Mouse (Mus musculus) stomach, embryonic 16.5 days (tissue): Measurements from ENCODE around the gene Rasl10a. TPM values are rescaled to one million over a fixed set of nuclear protein-coding genes. Genes with fewer than 3 reads are reported as not detected.

Experiments
- ATAC-seq: fragments of 200-750 bp; cut with Nextera tagmentation; 2 replicates; pipeline ENCODE4 v1.8.0; 2017; ENCODE audit warnings: moderate number of reproducible peaks, moderate TSS enrichment; ENCODE audit not compliant: insufficient read depth, low FRiP score
- H3K27ac ChIP-seq: fragments of 300-500 bp; sonication (generic); 2 replicates; pipeline ENCODE4 v1.5.1; 2014; ENCODE audit warnings: low read length
- H3K27me3 ChIP-seq: fragments of 300-500 bp; sonication (generic); 2 replicates; pipeline ENCODE4 v1.6.1; 2014; ENCODE audit warnings: low read length, control low read depth, mixed read lengths; ENCODE audit not compliant: control insufficient read depth, insufficient read depth
- H3K36me3 ChIP-seq: fragments of 300-500 bp; sonication (generic); 2 replicates; pipeline ENCODE4 v1.6.1; 2014; ENCODE audit warnings: low read length; ENCODE audit not compliant: control insufficient read depth, insufficient read depth
- H3K4me1 ChIP-seq: fragments of 300-500 bp; sonication (generic); 2 replicates; pipeline ENCODE4 v1.6.1; 2014; ENCODE audit warnings: low read length, control low read depth, mixed read lengths; ENCODE audit not compliant: control insufficient read depth, insufficient read depth
- H3K4me2 ChIP-seq: fragments of 300-500 bp; sonication (generic); 2 replicates; pipeline ENCODE4 v1.6.1; 2014; ENCODE audit warnings: low read depth, low read length, mixed read lengths
- H3K4me3 ChIP-seq: fragments of 300-500 bp; sonication (generic); replicated peaks from 2 replicates; pipeline ENCODE4 v1.5.1; 2014; ENCODE audit warnings: mild to moderate bottlenecking, low read length
- H3K9ac ChIP-seq: fragments of 300-500 bp; sonication (generic); 2 replicates; pipeline ENCODE4 v1.6.1; 2014; ENCODE audit warnings: low read length
- H3K9me3 ChIP-seq: fragments of 300-500 bp; sonication (generic); replicated peaks from 2 replicates; pipeline ENCODE4 v1.6.1; 2016; ENCODE audit warnings: low read length, control low read depth; ENCODE audit not compliant: control insufficient read depth
- WGBS: fragments of 180-500 bp; shearing (Covaris S2); extraction: QIAGEN DNeasy Blood & Tissue Kit; methylation state at CpG from one replicate; pipeline ENCODE4 v1.1.7; 2014; 5-methylcytosine and 5-hydroxymethylcytosine counted together
- polyA plus RNA-seq: library from polyadenylated mRNA; unstranded; fragments of >200 nt; fragmentation: Nextera tagmentation; extraction: Ambion mirVana; gene quantifications from 2 replicates; pipeline ENCODE4 v1.2.1, GENCODE M21; 2015

The Rasl10a gene
- polyA plus RNA-seq, 1 experiment from 2014 or later, result 1.8 TPM

GRCm38 (mm10) chr11:5059230-5059629 is 1.3 kb downstream of the Rasl10a start:
- WGBS, result 25% methylated on average over 14 of the region's 14 CpGs
- Histone ChIP-seq H3K27me3 (peaks cover 46% of the 10 kb centered on the region), H3K4me1 (peaks cover 45% of the 10 kb centered on the region), H3K4me2 (no peak overlapping the region), H3K27ac (no peak overlapping the region), H3K9me3 (no peaks in the 10 kb centered on the region), H3K36me3 (no peaks in the 10 kb centered on the region), H3K4me3 (no peak overlapping the region), H3K9ac (no peak overlapping the region)
- ATAC-seq, result no peak

GRCm38 (mm10) chr11:5059704-5060156 is 1.8 kb downstream of the Rasl10a start:
- no peak overlapping the region for H3K27ac ChIP-seq
- peaks cover 49% of the 10 kb centered on the region for H3K4me1 ChIP-seq
- H3K36me3 ChIP-seq, result no peaks in the 10 kb centered on the region
- H3K9me3 ChIP-seq, result no peaks in the 10 kb centered on the region
- no peak for ATAC-seq
- no peak overlapping the region for H3K4me3 ChIP-seq
- peaks cover 46% of the 10 kb centered on the region for H3K27me3 ChIP-seq
- H3K9ac ChIP-seq, result no peak overlapping the region
- 18% methylated on average over 27 of the region's 27 CpGs for WGBS
- H3K4me2 ChIP-seq, result no peak overlapping the region

- Histone ChIP-seq H3K4me1 (peaks cover 51% of the 10 kb centered on the region), H3K4me3 (peak overlapping the region; percentile 42), H3K4me2 (peak overlapping the region; percentile 92), H3K9me3 (no peaks in the 10 kb centered on the region), H3K9ac (peak overlapping the region; percentile 64), H3K36me3 (no peaks in the 10 kb centered on the region), H3K27me3 (peaks cover 46% of the 10 kb centered on the region), H3K27ac (no peak overlapping the region)
- ATAC-seq, result no peak
- WGBS, result 65% methylated on average over 28 of the region's 28 CpGs
Observed at GRCm38 (mm10) chr11:5060756-5061412, 3.0 kb downstream of the Rasl10a start.

- ATAC-seq, result peak; percentile 71
- Histone ChIP-seq H3K27me3 (peaks cover 42% of the 10 kb centered on the region), H3K36me3 (no peaks in the 10 kb centered on the region), H3K9me3 (no peaks in the 10 kb centered on the region), H3K4me1 (peaks cover 44% of the 10 kb centered on the region), H3K4me2 (peak overlapping the region; percentile 92), H3K27ac (peak overlapping the region; percentile 17; the same call in 1 of the 2 replicates), H3K9ac (peak overlapping the region; percentile 64), H3K4me3 (peak overlapping the region; percentile 42)
- 4% methylated on average over 62 of the region's 62 CpGs for WGBS
Observed at GRCm38 (mm10) chr11:5061413-5062139, 3.6 kb downstream of the Rasl10a start.

GRCm38 (mm10) chr11:5062326-5062725 is 4.4 kb downstream of the Rasl10a start:
- H3K9ac ChIP-seq, result peak overlapping the region; percentile 64; the same call in 1 of the 2 replicates
- H3K9me3 ChIP-seq, result no peaks in the 10 kb centered on the region
- 26% methylated on average over 13 of the region's 13 CpGs for WGBS
- no peaks in the 10 kb centered on the region for H3K36me3 ChIP-seq
- H3K4me3 ChIP-seq, result peak overlapping the region; percentile 42
- H3K4me1 ChIP-seq, result peaks cover 38% of the 10 kb centered on the region
- H3K4me2 ChIP-seq, result peak overlapping the region; percentile 92
- no peak for ATAC-seq
- no peak overlapping the region for H3K27ac ChIP-seq
- peaks cover 36% of the 10 kb centered on the region for H3K27me3 ChIP-seq

- Histone ChIP-seq H3K27me3 (peaks cover 30% of the 10 kb centered on the region), H3K4me3 (no peak overlapping the region), H3K4me1 (peaks cover 38% of the 10 kb centered on the region), H3K36me3 (0 out of 2 replicates have a peak, but pooled peaks cover 1% of the 10 kb centered on the region), H3K9me3 (no peaks in the 10 kb centered on the region), H3K9ac (no peak overlapping the region), H3K4me2 (no peak overlapping the region), H3K27ac (no peak overlapping the region)
- no peak for ATAC-seq
- 78% methylated on average over 13 of the region's 13 CpGs for WGBS
Observed at GRCm38 (mm10) chr11:5062860-5063505, 5.1 kb downstream of the Rasl10a start.

DNA sequence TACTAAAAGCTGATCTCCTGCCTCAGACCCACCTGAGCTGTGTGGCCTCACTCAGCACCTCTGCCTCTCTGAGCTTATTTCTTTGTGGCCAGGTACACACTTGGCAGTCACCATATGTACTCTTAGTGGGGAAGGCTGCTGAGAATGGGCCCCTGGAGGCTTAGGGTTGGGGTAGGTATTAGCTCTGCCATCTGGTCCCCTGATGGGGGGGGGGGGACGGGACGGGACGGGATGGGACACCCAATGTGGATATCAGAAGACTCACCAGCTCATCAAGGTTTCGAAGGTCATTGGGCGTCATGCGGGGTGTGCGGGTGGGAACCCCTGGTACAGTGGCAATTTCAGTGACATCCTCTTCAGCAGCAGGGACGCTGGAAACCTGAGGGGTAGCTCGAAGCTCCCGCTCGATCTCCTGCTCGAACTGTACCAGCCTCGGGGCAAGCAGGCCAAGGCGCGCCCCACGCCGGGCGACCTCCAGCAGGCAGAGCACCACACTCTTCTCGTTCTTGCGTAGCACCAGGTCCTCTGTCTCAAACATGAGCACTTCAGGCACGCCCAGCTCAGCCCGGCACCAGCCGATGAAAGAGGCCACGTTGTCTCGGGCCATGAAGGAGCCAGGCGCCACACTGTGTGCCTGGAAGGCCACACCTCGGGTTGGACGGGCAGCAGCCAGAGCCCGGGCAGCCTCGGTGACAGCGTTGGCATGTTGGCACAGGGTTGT is 5.8 kb downstream of the Rasl10a start:
- no peak for ATAC-seq
- 59% methylated on average over 31 of the region's 31 CpGs for WGBS
- H3K9ac ChIP-seq, result peak overlapping the region; percentile 86; the same call in 1 of the 2 replicates

GRCm38 (mm10) chr11:5064282-5065055 is 6.5 kb downstream of the Rasl10a start:
- no peaks in the 10 kb centered on the region for H3K9me3 ChIP-seq
- peaks cover 20% of the 10 kb centered on the region for H3K27me3 ChIP-seq
- peak overlapping the region; percentile 99 for H3K4me2 ChIP-seq
- H3K9ac ChIP-seq, result peak overlapping the region; percentile 86
- ATAC-seq, result no peak
- H3K36me3 ChIP-seq, result peaks cover 12% of the 10 kb centered on the region
- 15% methylated on average over 38 of the region's 38 CpGs for WGBS
- H3K4me3 ChIP-seq, result peak overlapping the region; percentile 78
- peaks cover 33% of the 10 kb centered on the region for H3K4me1 ChIP-seq
- peak overlapping the region; percentile 25; the same call in 1 of the 2 replicates for H3K27ac ChIP-seq

More for the DNA sequence above, 5.8 kb downstream of the Rasl10a start:
- H3K36me3 ChIP-seq, result 0 out of 2 replicates have a peak, but pooled peaks cover 4% of the 10 kb centered on the region
- H3K4me2 ChIP-seq, result peak overlapping the region; percentile 99
- peaks cover 25% of the 10 kb centered on the region for H3K27me3 ChIP-seq
- no peak overlapping the region for H3K27ac ChIP-seq
- peak overlapping the region; percentile 78 for H3K4me3 ChIP-seq
- no peaks in the 10 kb centered on the region for H3K9me3 ChIP-seq
- H3K4me1 ChIP-seq, result peaks cover 33% of the 10 kb centered on the region
